Mouse (Mus musculus): ENCODE results near the gene Abca7.

DNA sequence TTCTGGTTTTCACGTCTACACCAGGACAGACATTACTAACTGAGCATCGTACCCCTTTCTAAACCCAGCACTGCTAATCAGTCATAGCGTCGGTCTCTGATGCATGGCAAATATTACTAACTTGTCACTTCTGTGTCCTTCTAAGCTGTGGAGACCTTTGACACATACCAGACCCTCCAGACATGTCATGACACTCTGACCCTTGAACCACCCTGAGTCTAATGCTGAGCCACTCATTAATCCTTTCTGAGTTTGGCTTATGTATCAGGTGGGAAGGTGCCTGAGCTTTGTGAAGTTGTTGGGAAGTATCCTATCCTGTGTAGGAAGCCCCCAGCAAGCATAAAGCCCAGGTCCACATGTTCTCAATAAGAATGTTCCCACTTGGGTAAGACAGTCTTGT, 46.4 kb upstream of the Abca7 start:
- TF ChIP-seq CTCF (IDR thresholded peaks at IDR 0.05; ENCODE audit: low read depth, low read length): no peak
- TF ChIP-seq POLR2AphosphoS5 (IDR thresholded peaks at IDR 0.05; ENCODE audit: insufficient replicate concordance, low read depth, low read length): no peak

All from G1E (cell line).